Mouse (Mus musculus): ENCODE data around the gene Olfr127.
"Not testable (repeated sequence)": the region's sequence is repeated elsewhere in the genome, so short reads cannot be mapped to it uniquely, and the experiment has no call there.

Olfr127 gene

GRCm38 (mm10) chr17:37900137-37900536, at the start of gene Olfr127:
Gene Olfr127 (plus strand): TSS chr17:37900437.
- DNase-seq = no peak

GRCm38 (mm10) chr17:37863901-37864300, 36.3 kb upstream of the Olfr127 start:
- DNase-seq = no peak

DNA sequence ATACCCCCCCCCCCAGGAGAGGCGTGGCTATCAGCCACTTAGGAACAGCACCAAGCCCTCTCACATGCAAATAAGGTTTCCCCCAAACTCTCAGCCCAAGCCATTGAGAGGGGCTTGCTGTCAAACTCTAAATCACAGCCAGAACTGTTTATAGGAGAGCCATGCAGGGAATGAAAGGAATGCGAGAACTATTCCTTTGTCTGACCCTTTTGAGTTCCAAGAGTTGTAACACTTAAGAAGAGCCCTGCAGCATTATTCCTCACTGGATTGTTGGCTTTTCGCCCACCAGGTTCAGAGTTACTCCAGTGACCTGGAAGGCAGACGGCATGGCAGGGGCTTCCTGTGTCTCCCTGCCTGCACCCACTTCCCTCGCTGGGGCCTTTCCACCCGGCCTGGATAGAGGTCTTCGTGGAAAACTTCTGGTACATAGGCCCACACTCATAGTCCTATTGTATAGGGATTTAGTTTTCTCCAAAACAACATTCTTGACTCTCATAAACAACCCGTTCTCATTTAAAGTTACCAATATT, 30.5 kb upstream of the Olfr127 start:
- no peak for DNase-seq

DNA sequence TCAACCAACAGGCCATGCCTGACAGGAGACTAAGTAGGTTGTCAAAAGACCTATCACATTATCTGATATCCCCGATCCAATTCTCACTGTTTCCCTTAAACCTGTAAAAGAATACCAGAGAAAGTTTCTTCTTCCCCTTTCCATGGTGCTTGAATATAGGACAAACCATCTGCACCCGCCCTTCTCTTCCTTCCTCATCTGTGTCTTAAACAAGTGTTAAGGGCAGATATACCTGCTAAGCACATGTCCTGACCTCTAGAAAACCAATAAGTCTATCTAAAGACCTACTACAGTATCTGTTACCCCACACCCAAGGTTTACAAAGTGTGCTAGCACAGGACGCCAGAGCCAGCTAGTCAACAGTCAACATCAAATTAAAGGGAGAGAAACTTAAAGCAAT, 26.4 kb upstream of the Olfr127 start:
- DNase-seq = no peak

DNA sequence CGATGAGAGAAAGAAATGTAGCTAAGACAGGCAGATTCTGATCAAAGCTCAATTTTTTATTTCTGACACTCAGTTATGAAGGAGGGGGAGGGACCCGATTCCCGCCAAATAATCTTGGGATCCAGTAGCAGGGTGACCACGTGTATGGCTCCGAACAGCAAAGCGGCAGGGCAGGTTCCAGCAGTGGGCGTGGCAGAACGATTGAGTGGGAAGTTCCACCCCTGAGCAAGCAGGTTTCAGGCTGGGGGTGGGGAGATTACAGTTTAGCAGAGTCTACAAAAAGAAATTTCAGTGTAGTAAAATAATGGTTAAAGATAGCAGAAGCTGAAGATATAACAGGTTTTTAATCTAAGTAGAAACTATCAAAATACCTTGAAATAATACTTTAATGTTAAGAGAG, 6.6 kb downstream of the Olfr127 start:
- not testable (repeated sequence) for DNase-seq

DNA sequence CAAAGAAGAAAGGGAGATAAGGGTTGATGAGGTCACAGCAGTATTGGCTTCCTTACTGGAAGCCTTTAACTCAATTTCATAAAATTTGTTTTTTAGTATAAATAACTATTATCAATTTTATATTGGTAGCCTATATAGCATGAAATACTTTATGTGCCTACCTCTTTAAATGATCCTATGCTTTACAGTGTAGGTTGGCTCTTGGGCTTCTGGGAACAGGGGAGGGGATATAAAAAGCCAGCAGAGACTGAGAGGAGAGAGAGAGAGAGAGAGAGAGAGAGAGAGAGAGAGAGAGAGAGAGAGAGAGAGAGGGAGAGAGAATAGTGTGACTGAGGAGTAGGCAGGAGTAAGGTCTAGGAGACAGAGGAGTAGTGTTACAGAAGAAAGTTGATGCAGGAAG, 20.0 kb downstream of the Olfr127 start, which contains the start of gene Olfr128:
TSS of gene Olfr128 (plus strand) at position 301 of the 400 bp plus-strand sequence.
- DNase-seq = no peak

DNA sequence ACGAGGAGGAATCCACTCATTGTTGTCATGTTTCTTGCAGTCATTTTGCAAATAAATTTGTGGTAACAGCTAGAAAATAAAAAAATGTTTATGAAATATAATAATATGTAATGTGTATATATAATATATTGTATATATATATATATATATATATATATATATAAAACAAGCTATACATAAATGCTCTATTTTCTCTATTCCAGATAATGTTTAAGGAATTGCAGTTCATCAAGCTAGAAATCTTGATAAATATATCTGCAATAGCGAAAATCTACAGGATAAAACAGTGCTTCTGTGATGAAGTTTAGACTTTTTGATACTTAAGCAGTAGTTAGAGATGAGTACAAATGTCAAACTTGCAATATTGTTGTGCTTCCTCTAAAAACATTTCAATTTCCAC, 52.7 kb downstream of the Olfr127 start, which contains the start of gene Olfr761:
TSS of gene Olfr761 (minus strand) at position 101 of the 400 bp plus-strand sequence.
- no peak for DNase-seq
